Mouse (Mus musculus) MEL (cell line): Measurements from ENCODE around the gene H2-Oa.
"Not testable (repeated sequence)": the region's sequence is repeated elsewhere in the genome, so short reads cannot be mapped to it uniquely, and the experiment has no call there.

Source experiments
- CTCF ChIP-seq, 3 experiments: IDR thresholded peaks in 2 of 3; conservative IDR thresholded peaks in 1 of 3; 2 replicates each; pipeline ENCODE4 v1.5.1; 2011 to 2012; ENCODE audit warnings: low read length in 3 of 3, low read depth in 2 of 3, mild to moderate bottlenecking in 2 of 3, improper control_type of control experiment in 1 of 3, inconsistent platforms in 1 of 3, mixed read lengths in 1 of 3, moderate library complexity in 1 of 3; ENCODE audit not compliant: control insufficient read depth in 1 of 3, insufficient read depth in 1 of 3, poor library complexity in 1 of 3, severe bottlenecking in 1 of 3
- GABPA ChIP-seq: IDR thresholded peaks from 2 replicates; pipeline ENCODE4 v1.6.1; 2012; ENCODE audit warnings: low read depth, mild to moderate bottlenecking, inconsistent platforms, low read length, improper control_type of control experiment, moderate library complexity
- GATA1 ChIP-seq: IDR thresholded peaks from 2 replicates; pipeline ENCODE4 v1.6.1; 2011; ENCODE audit warnings: low read depth, low read length, improper control_type of control experiment
- MAZ ChIP-seq: IDR thresholded peaks from 2 replicates; pipeline ENCODE4 v1.6.1; 2012; ENCODE audit warnings: low read depth, mild to moderate bottlenecking, inconsistent platforms, low read length, improper control_type of control experiment
- NELFE ChIP-seq: IDR thresholded peaks from 2 replicates; pipeline ENCODE4 v1.6.1; 2011; ENCODE audit warnings: low read depth, low read length, improper control_type of control experiment
- POLR2A ChIP-seq, 2 experiments: IDR thresholded peaks; 2 replicates each; pipeline ENCODE4 v1.6.1; 2011 to 2012; ENCODE audit warnings: low read length in 2 of 2, mild to moderate bottlenecking in 2 of 2, control low read depth in 1 of 2, improper control_type of control experiment in 1 of 2, low read depth in 1 of 2, moderate library complexity in 1 of 2; ENCODE audit not compliant: control insufficient read depth in 1 of 2, insufficient read depth in 1 of 2, poor library complexity in 1 of 2
- POLR2AphosphoS2 ChIP-seq: IDR thresholded peaks from 2 replicates; pipeline ENCODE4 v1.6.1; 2011; ENCODE audit warnings: low read length, improper control_type of control experiment
- RCOR1 ChIP-seq: IDR thresholded peaks from 2 replicates; pipeline ENCODE4 v1.6.1; 2012; ENCODE audit warnings: low read depth, mild to moderate bottlenecking, inconsistent platforms, low read length, improper control_type of control experiment
- USF2 ChIP-seq, 2 experiments: IDR thresholded peaks; 2 replicates each; pipeline ENCODE4 v1.6.1; 2011 to 2012; ENCODE audit warnings: improper control_type of control experiment in 2 of 2, low read length in 2 of 2, borderline replicate concordance in 1 of 2, inconsistent platforms in 1 of 2, low read depth in 1 of 2, mild to moderate bottlenecking in 1 of 2; ENCODE audit not compliant: insufficient read depth in 1 of 2
- ZC3H11A ChIP-seq: IDR thresholded peaks from 2 replicates; pipeline ENCODE4 v1.6.1; 2012; ENCODE audit warnings: low read depth, mild to moderate bottlenecking, inconsistent platforms, low read length, improper control_type of control experiment
- ZKSCAN1 ChIP-seq: IDR thresholded peaks from 2 replicates; pipeline ENCODE4 v1.6.1; 2012; ENCODE audit warnings: low read depth, mild to moderate bottlenecking, inconsistent platforms, low read length, improper control_type of control experiment, moderate library complexity
- ZNF384 ChIP-seq: IDR thresholded peaks from 2 replicates; pipeline ENCODE4 v1.6.1; 2012; ENCODE audit warnings: low read depth, mild to moderate bottlenecking, inconsistent platforms, low read length, improper control_type of control experiment

GRCm38 (mm10) chr17:34144221-34144620 is 52.1 kb downstream of the H2-Oa start:
- not testable (repeated sequence) for TF ChIP-seq RCOR1; ZKSCAN1; USF2 (IDR thresholded peaks at IDR 0.05; ENCODE audit: borderline replicate concordance in 1 of 2, insufficient read depth in 1 of 2, low read depth in 1 of 2, low read length in 2 of 2); CTCF (IDR thresholded peaks at IDR 0.05 in 2 of 3, conservative IDR thresholded peaks at IDR 0.05 in 1 of 3; ENCODE audit: control insufficient read depth in 1 of 3, insufficient read depth in 1 of 3, low read depth in 2 of 3, low read length in 3 of 3, poor library complexity in 1 of 3, severe bottlenecking in 1 of 3); NELFE; GABPA; POLR2A (IDR thresholded peaks at IDR 0.05; ENCODE audit: control insufficient read depth in 1 of 2, insufficient read depth in 1 of 2, low read depth in 1 of 2, low read length in 2 of 2, poor library complexity in 1 of 2); ZNF384; MAZ; POLR2AphosphoS2; GATA1; ZC3H11A
